Mouse (Mus musculus) cerebellum, postnatal 25 days (tissue): ENCODE measurements around the gene Gm9817.

Source experiments
- DNase-seq, 2 experiments: peaks; one replicate each; pipeline ENCODE4 v3.0.0; 2021; ENCODE audit warnings: mixed read lengths in 2 of 2

The Gm9817 gene

GRCm38 (mm10) chr13:45092816-45093215 is 14.3 kb downstream of the Gm9817 start:
- DNase-seq, result no peak

GRCm38 (mm10) chr13:45095028-45095427 is 16.5 kb downstream of the Gm9817 start:
- no peak for DNase-seq

- DNase-seq, result no peak
Observed at GRCm38 (mm10) chr13:45099582-45100229, 21.2 kb downstream of the Gm9817 start.

GRCm38 (mm10) chr13:45106480-45106879 is 28.0 kb downstream of the Gm9817 start:
- no peak for DNase-seq

- no peak for DNase-seq
Observed at GRCm38 (mm10) chr13:45108851-45109390, 30.4 kb downstream of the Gm9817 start.

- DNase-seq, result no peak
Observed at GRCm38 (mm10) chr13:45118375-45118774, 39.9 kb downstream of the Gm9817 start.

GRCm38 (mm10) chr13:45118822-45119221 is 40.3 kb downstream of the Gm9817 start:
- no peak for DNase-seq
